Mouse (Mus musculus): ENCODE measurements around the gene Krt18. TPM values are rescaled to one million over a fixed set of nuclear protein-coding genes. Genes with fewer than 3 reads are reported as not detected.
A peak's percentile ranks its signal among the peaks of the same experiment; 100 is the strongest.
"Not testable (repeated sequence)": the region's sequence is repeated elsewhere in the genome, so short reads cannot be mapped to it uniquely, and the experiment has no call there.

Gene Krt18
- polyA plus RNA-seq, 1 experiment from 2014 or later: 210 TPM

DNA sequence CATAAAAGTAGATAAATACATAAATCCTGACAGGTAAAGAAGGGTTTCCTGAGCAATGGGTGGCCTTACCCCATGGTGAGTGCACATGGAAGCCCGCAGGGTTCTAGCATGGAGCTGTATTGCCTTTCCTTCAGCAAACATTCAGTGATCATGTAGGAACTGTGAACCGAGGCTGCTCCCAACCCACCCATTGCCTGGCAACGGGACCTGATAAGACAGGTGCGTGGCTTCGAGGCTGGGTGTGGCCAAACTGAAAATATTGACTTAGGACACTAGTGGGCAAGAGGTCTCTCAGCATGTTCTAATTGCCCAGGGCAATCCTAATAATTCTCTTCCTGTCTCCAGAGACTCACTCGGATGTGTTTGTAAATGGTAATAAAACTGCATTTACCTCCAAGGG is 33.6 kb upstream of the Krt18 start:
- no peaks in the 10 kb centered on the region for H3K9me3 ChIP-seq (ENCODE audit: control insufficient read depth, low read length)
- ATAC-seq (replicated peaks; ENCODE audit: low FRiP score, low TSS enrichment, low read depth) (peak; percentile 47; the same call in 1 of the 2 replicates), DNase-seq (ENCODE audit: low spot score) (no peak)
- H3K36me3 ChIP-seq (ENCODE audit: control insufficient read depth, insufficient read depth, low read length): peaks cover 6% of the 10 kb centered on the region; the same call in 1 of the 2 replicates
- no peak overlapping the region for H3K4me3 ChIP-seq (ENCODE audit: low read depth, low read length)
- 75% methylated on average over 6 of the region's 6 CpGs for WGBS
- no peak overlapping the region for H3K4me2 ChIP-seq (ENCODE audit: low read length)
- H3K27me3 ChIP-seq (replicated peaks; ENCODE audit: control insufficient read depth, insufficient read depth, low read length): no peaks in the 10 kb centered on the region
- no peaks in the 10 kb centered on the region for H3K4me1 ChIP-seq (replicated peaks; ENCODE audit: control insufficient read depth, insufficient read depth, low read length)
- peak overlapping the region; percentile 4; the same call in 1 of the 2 replicates for H3K27ac ChIP-seq (ENCODE audit: low read depth)
- H3K9ac ChIP-seq (ENCODE audit: low read length): no peak overlapping the region

DNA sequence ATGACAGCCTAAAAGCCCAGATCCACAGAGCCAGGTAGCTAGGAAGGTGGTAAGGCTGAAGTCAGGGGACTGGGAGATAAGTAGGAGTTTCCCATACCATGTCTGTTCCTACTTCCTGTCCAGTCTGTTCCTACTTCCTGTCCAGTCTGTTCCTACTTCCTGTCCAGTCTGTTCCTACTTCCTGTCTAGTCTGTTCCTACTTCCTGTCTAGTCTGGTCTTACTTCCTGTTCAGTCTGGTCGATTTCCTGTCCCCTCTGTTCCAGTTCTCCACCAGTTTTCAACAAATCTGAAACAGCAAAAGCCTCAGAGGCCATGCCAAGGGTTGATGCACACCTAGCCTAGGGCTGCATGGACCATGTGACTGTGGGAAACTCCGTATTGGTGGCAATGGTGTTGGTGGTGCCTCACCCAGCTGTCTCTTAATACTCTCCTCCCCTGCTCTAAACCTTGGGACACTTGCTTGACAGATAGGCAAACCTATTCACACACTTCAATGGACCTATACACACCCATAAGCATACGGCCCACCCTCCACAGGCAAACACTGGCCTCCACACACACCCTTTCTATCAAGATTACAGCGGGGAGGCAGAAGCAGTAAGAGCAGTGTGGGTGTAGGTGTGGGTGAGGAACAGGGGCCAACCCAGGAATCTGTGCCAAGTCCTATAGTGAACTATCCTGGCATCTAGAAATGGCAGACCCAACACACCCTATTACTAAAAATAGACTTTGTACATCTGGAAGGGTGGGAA is 32.3 kb upstream of the Krt18 start:
- H3K9me3 ChIP-seq (ENCODE audit: control insufficient read depth, low read length): no peaks in the 10 kb centered on the region
- H3K27me3 ChIP-seq (replicated peaks; ENCODE audit: control insufficient read depth, insufficient read depth, low read length): no peaks in the 10 kb centered on the region
- no peak overlapping the region for H3K4me2 ChIP-seq (ENCODE audit: low read length)
- DNase-seq (ENCODE audit: low spot score): no peak
- 0 out of 2 replicates have a peak, but pooled peaks have one; percentile 17 for ATAC-seq (replicated peaks; ENCODE audit: low FRiP score, low TSS enrichment, low read depth)
- no peak overlapping the region for H3K9ac ChIP-seq (ENCODE audit: low read length)
- H3K27ac ChIP-seq (ENCODE audit: low read depth): peak overlapping the region; percentile 10; the same call in 1 of the 2 replicates
- H3K4me1 ChIP-seq (replicated peaks; ENCODE audit: control insufficient read depth, insufficient read depth, low read length): no peaks in the 10 kb centered on the region
- WGBS: 73% methylated on average over 4 of the region's 4 CpGs
- peaks cover 6% of the 10 kb centered on the region; the same call in 1 of the 2 replicates for H3K36me3 ChIP-seq (ENCODE audit: control insufficient read depth, insufficient read depth, low read length)
- no peak overlapping the region for H3K4me3 ChIP-seq (ENCODE audit: low read depth, low read length)

DNA sequence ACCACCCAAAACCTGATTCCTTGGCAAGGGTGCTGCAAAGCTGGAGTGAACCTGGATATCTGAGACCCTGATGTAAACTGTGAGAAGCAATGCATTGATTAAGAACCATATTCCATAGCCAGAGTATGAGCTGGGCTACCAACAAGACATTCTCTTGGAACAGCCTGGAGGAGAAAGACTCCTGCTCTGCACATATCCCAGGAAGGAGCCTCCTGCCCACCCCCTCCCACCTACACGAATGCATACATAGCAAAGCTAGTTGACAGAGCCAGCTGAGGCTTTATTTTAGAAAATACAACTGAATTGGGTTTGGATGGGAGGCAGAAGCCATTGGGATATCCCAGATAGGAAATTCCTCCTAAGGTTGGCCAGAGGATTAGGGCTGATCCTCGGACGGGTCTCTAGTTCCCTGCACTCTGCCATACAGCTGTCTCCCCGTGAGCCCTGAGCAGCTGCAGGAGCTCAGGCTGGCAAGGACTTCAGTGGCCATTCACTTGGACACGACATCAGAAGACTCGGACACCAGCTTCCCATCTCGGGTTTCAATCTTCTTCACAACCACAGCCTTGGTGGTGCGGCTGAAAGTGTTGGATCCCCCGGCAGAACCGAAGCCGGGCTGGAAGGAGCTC is 31.4 kb upstream of the Krt18 start:
- not testable (repeated sequence) for H3K27ac ChIP-seq (ENCODE audit: low read depth); H3K27me3 ChIP-seq (replicated peaks; ENCODE audit: control insufficient read depth, insufficient read depth, low read length); H3K4me1 ChIP-seq (replicated peaks; ENCODE audit: control insufficient read depth, insufficient read depth, low read length); H3K4me2 ChIP-seq (ENCODE audit: low read length); H3K9me3 ChIP-seq (ENCODE audit: control insufficient read depth, low read length); H3K36me3 ChIP-seq (ENCODE audit: control insufficient read depth, insufficient read depth, low read length); DNase-seq (ENCODE audit: low spot score); H3K4me3 ChIP-seq (ENCODE audit: low read depth, low read length); H3K9ac ChIP-seq (ENCODE audit: low read length); ATAC-seq (replicated peaks; ENCODE audit: low FRiP score, low TSS enrichment, low read depth)
- 84% methylated on average over 11 of the region's 11 CpGs for WGBS

- peaks cover 6% of the 10 kb centered on the region for H3K4me1 ChIP-seq (replicated peaks; ENCODE audit: control insufficient read depth, insufficient read depth, low read length)
- no peaks in the 10 kb centered on the region for H3K9me3 ChIP-seq (ENCODE audit: control insufficient read depth, low read length)
- H3K27ac ChIP-seq (ENCODE audit: low read depth): no peak overlapping the region
- H3K4me3 ChIP-seq (ENCODE audit: low read depth, low read length): no peak overlapping the region
- H3K9ac ChIP-seq (ENCODE audit: low read length): no peak overlapping the region
- WGBS: 95% methylated on average over 11 of the region's 11 CpGs
- peaks cover 7% of the 10 kb centered on the region; the same call in 1 of the 2 replicates for H3K27me3 ChIP-seq (replicated peaks; ENCODE audit: control insufficient read depth, insufficient read depth, low read length)
- peaks cover 6% of the 10 kb centered on the region; the same call in 1 of the 2 replicates for H3K36me3 ChIP-seq (ENCODE audit: control insufficient read depth, insufficient read depth, low read length)
- H3K4me2 ChIP-seq (ENCODE audit: low read length): no peak overlapping the region
- no peak for ATAC-seq (replicated peaks; ENCODE audit: low FRiP score, low TSS enrichment, low read depth)
- DNase-seq (ENCODE audit: low spot score): no peak
Observed at GRCm38 (mm10) chr15:101999156-101999555, 28.8 kb upstream of the Krt18 start.

GRCm38 (mm10) chr15:101999676-102000335 is 28.2 kb upstream of the Krt18 start:
- Histone ChIP-seq H3K27ac (ENCODE audit: low read depth) (no peak overlapping the region), H3K36me3 (ENCODE audit: control insufficient read depth, insufficient read depth, low read length) (peaks cover 6% of the 10 kb centered on the region; the same call in 1 of the 2 replicates), H3K9ac (ENCODE audit: low read length) (no peak overlapping the region), H3K27me3 (replicated peaks; ENCODE audit: control insufficient read depth, insufficient read depth, low read length) (peaks cover 7% of the 10 kb centered on the region; the same call in 1 of the 2 replicates), H3K4me2 (ENCODE audit: low read length) (no peak overlapping the region), H3K4me1 (replicated peaks; ENCODE audit: control insufficient read depth, insufficient read depth, low read length) (peaks cover 6% of the 10 kb centered on the region), H3K4me3 (ENCODE audit: low read depth, low read length) (no peak overlapping the region), H3K9me3 (ENCODE audit: control insufficient read depth, low read length) (no peaks in the 10 kb centered on the region)
- whole genome bisulfite sequencing: 88% methylated on average over 11 of the region's 11 CpGs
- DNase-seq (ENCODE audit: low spot score) (no peak), ATAC-seq (replicated peaks; ENCODE audit: low FRiP score, low TSS enrichment, low read depth) (no peak)

DNA sequence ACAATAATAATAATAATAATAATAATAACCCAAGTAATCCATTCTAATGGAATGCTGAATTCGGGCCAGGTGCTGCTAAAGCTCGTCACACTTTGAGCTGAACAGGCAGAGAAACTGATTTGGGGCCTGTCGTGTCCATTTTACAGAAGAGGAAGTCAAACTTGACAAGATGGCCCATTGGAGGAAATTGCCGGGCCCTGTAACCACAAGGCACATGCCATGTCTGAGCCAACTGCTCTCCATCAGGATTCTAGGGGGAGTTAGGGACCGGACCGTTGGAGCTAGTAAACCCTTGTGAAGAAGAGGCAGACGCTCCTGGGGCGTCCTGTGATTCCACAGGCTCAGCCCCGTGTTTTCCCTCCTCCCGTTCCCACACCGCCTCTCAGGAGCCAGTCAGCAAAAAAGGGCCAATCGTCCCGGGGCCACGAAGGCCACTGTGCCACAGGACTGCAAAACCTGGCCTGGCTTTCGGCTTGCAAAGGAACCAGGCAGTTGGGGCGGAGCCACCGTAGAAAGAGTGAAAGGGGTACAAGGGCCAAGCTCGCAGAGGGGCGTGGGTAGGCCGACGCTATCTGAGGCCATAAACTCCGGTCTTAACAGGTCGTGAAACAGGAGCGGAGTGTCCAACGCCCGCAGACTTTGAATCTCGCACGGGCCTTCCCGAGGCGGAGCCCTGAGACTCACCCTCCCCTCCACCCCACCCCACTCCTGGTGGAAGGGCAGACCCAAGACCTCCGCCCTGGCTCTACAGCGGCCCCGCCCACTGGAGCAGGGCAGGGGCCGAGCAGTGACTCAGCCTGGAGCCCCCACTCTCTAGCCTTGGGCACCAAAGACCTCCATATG is 25.1 kb upstream of the Krt18 start:
- peaks cover 20% of the 10 kb centered on the region for H3K4me1 ChIP-seq (replicated peaks; ENCODE audit: control insufficient read depth, insufficient read depth, low read length)
- H3K9me3 ChIP-seq (ENCODE audit: control insufficient read depth, low read length): no peaks in the 10 kb centered on the region
- peaks cover 7% of the 10 kb centered on the region; the same call in 1 of the 2 replicates for H3K27me3 ChIP-seq (replicated peaks; ENCODE audit: control insufficient read depth, insufficient read depth, low read length)
- peak overlapping the region; percentile 27 for H3K9ac ChIP-seq (ENCODE audit: low read length)
- H3K27ac ChIP-seq (ENCODE audit: low read depth): peak overlapping the region; percentile 47
- WGBS: 6% methylated on average over 34 of the region's 34 CpGs
- peak overlapping the region; percentile 25 for H3K4me3 ChIP-seq (ENCODE audit: low read depth, low read length)
- H3K36me3 ChIP-seq (ENCODE audit: control insufficient read depth, insufficient read depth, low read length): no peaks in the 10 kb centered on the region
- ATAC-seq (replicated peaks; ENCODE audit: low FRiP score, low TSS enrichment, low read depth) (peak; percentile 82), DNase-seq (ENCODE audit: low spot score) (peak; percentile 84)
- H3K4me2 ChIP-seq (ENCODE audit: low read length): peak overlapping the region; percentile 47

- no peaks in the 10 kb centered on the region for H3K36me3 ChIP-seq (ENCODE audit: control insufficient read depth, insufficient read depth, low read length)
- H3K9me3 ChIP-seq (ENCODE audit: control insufficient read depth, low read length): no peaks in the 10 kb centered on the region
- DNase-seq (ENCODE audit: low spot score) (peak; percentile 73), ATAC-seq (replicated peaks; ENCODE audit: low FRiP score, low TSS enrichment, low read depth) (peak; percentile 3; the same call in 1 of the 2 replicates)
- peaks cover 7% of the 10 kb centered on the region; the same call in 1 of the 2 replicates for H3K27me3 ChIP-seq (replicated peaks; ENCODE audit: control insufficient read depth, insufficient read depth, low read length)
- 30% methylated on average over 10 of the region's 12 CpGs for WGBS
- peak overlapping the region; percentile 47 for H3K4me2 ChIP-seq (ENCODE audit: low read length)
- H3K4me3 ChIP-seq (ENCODE audit: low read depth, low read length): peak overlapping the region; percentile 25
- H3K27ac ChIP-seq (ENCODE audit: low read depth): peak overlapping the region; percentile 47
- H3K9ac ChIP-seq (ENCODE audit: low read length): peak overlapping the region; percentile 27
- H3K4me1 ChIP-seq (replicated peaks; ENCODE audit: control insufficient read depth, insufficient read depth, low read length): peaks cover 20% of the 10 kb centered on the region
Observed at GRCm38 (mm10) chr15:102003516-102003915, 24.5 kb upstream of the Krt18 start.

DNA sequence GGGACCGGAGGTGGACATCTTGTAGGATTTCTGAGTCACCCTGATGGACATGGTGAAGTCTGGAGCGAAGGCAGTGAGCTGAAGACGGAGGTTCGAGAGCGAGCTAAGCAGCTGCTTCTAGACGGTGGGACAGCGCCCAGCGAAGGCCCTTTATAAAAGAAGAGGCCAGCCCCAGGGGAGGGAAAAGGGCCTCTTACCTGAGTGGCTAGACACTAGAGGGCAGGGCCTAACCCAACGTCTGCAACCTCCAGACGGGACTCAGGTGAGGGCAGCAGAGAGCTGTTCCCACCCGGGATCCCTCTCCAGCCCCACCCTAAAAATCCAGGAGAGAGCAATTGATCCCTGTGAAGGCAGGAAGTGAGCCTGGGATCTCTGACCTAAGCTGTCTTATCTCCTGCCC is 23.8 kb upstream of the Krt18 start, which contains the start of gene Krt8:
Gene Krt8, minus strand, starts transcription at position 294 of the 400 bp plus-strand sequence.
- ATAC-seq (replicated peaks; ENCODE audit: low FRiP score, low TSS enrichment, low read depth) (peak; percentile 70), DNase-seq (ENCODE audit: low spot score) (peak; percentile 82)
- Histone ChIP-seq H3K9me3 (ENCODE audit: control insufficient read depth, low read length) (no peaks in the 10 kb centered on the region), H3K4me2 (ENCODE audit: low read length) (peak within 1 kb of the TSS; percentile 47), H3K36me3 (ENCODE audit: control insufficient read depth, insufficient read depth, low read length) (no peaks in the 10 kb centered on the region), H3K27ac (ENCODE audit: low read depth) (peak within 1 kb of the TSS; percentile 51), H3K4me1 (replicated peaks; ENCODE audit: control insufficient read depth, insufficient read depth, low read length) (peaks cover 20% of the 10 kb centered on the region), H3K27me3 (replicated peaks; ENCODE audit: control insufficient read depth, insufficient read depth, low read length) (peaks cover 7% of the 10 kb centered on the region; the same call in 1 of the 2 replicates), H3K4me3 (ENCODE audit: low read depth, low read length) (peak within 1 kb of the TSS; percentile 25), H3K9ac (ENCODE audit: low read length) (peak within 1 kb of the TSS; percentile 27)
- 15% methylated on average over 11 of the region's 11 CpGs for WGBS
